Mouse (Mus musculus): Measurements from ENCODE around the gene Foxj1. TPM values are rescaled to one million over a fixed set of nuclear protein-coding genes. Genes with fewer than 3 reads are reported as not detected.

The Foxj1 gene
- total and polyA plus RNA-seq, 3 experiments = 0.26 to 3.0 (median 2.6) TPM

GRCm38 (mm10) chr11:116297017-116297416, 38.2 kb downstream of the Foxj1 start:
- H3K4me3 ChIP-seq (replicated peaks in 1 of 3; ENCODE audit: low read depth in 2 of 3, low read length in 2 of 3, poor library complexity in 1 of 3) = no peak overlapping the region
- H3K9me3 ChIP-seq (replicated peaks; ENCODE audit: low read length) = no peaks in the 10 kb centered on the region
- in situ Hi-C loops (cut with MboI; ENCODE audit: low pct_ligation_motif_present, low pct_unique_long_range_greater_than_20kb, low sequenced_read_pairs) = no loop called here

GRCm38 (mm10) chr11:116296191-116296734, 38.9 kb downstream of the Foxj1 start:
- in situ Hi-C loops (cut with MboI; ENCODE audit: low pct_ligation_motif_present, low pct_unique_long_range_greater_than_20kb, low sequenced_read_pairs) = no loop called here
- no peak overlapping the region for H3K4me2 ChIP-seq (ENCODE audit: insufficient read depth, low read depth, poor library complexity, severe bottlenecking)
- no peak overlapping the region for H3K27ac ChIP-seq (ENCODE audit: insufficient read depth, low read depth)
- peaks cover 5 to 29% of the 10 kb centered on the region in 2 experiments; a peak in 3 of 4 replicates for H3K4me1 ChIP-seq (ENCODE audit: control insufficient read depth in 1 of 2, insufficient read depth in 2 of 2)
- H3K9ac ChIP-seq (ENCODE audit: insufficient read depth, low read depth) = no peak overlapping the region
- dilution Hi-C loops (cut with MboI; ENCODE audit: extremely low pct_ligation_motif_present, extremely low pct_unique_long_range_greater_than_20kb, low sequenced_read_pairs) = no loop called here
- H3K9me3 ChIP-seq (replicated peaks; ENCODE audit: low read length) = no peaks in the 10 kb centered on the region
- TF ChIP-seq JUN (IDR thresholded peaks at IDR 0.05; ENCODE audit: insufficient read depth, low read depth, low read length) (no peak), ZC3H11A (IDR thresholded peaks at IDR 0.05; ENCODE audit: low read depth, low read length) (no peak), USF2 (conservative IDR thresholded peaks at IDR 0.05; ENCODE audit: low read depth, low read length) (no peak), MAX (IDR thresholded peaks at IDR 0.05; ENCODE audit: low read length) (no peak)
- H3K36me3 ChIP-seq (replicated peaks in 1 of 2; ENCODE audit: control insufficient read depth in 1 of 2, insufficient read depth in 1 of 2, low read length in 1 of 2) = peaks cover 76 to 95% of the 10 kb centered on the region in 2 experiments
- H3K27me3 ChIP-seq (replicated peaks) = no peaks in the 10 kb centered on the region
- no peaks in the 10 kb centered on the region for H3K79me2 ChIP-seq (replicated peaks; ENCODE audit: control insufficient read depth, extremely low read depth, insufficient read depth, poor library complexity, severe bottlenecking)
- DNase-seq (ENCODE audit: extremely low read depth) = no peak
- H3K4me3 ChIP-seq (replicated peaks in 1 of 3; ENCODE audit: low read depth in 2 of 3, low read length in 2 of 3, poor library complexity in 1 of 3) = no peak overlapping the region

More at GRCm38 (mm10) chr11:116297017-116297416, 38.2 kb downstream of the Foxj1 start:
- H3K79me2 ChIP-seq (replicated peaks; ENCODE audit: control insufficient read depth, extremely low read depth, insufficient read depth, poor library complexity, severe bottlenecking) = no peaks in the 10 kb centered on the region
- no peaks in the 10 kb centered on the region for H3K27me3 ChIP-seq (replicated peaks)
- peaks cover 78 to 97% of the 10 kb centered on the region in 2 experiments for H3K36me3 ChIP-seq (replicated peaks in 1 of 2; ENCODE audit: control insufficient read depth in 1 of 2, insufficient read depth in 1 of 2, low read length in 1 of 2)
- DNase-seq (ENCODE audit: extremely low read depth) = no peak
- no peak overlapping the region for H3K9ac ChIP-seq (ENCODE audit: insufficient read depth, low read depth)
- no peak overlapping the region for H3K4me2 ChIP-seq (ENCODE audit: insufficient read depth, low read depth, poor library complexity, severe bottlenecking)
- dilution Hi-C loops (cut with MboI; ENCODE audit: extremely low pct_ligation_motif_present, extremely low pct_unique_long_range_greater_than_20kb, low sequenced_read_pairs) = no loop called here
- TF ChIP-seq ETS1 (conservative IDR thresholded peaks at IDR 0.05; ENCODE audit: low read depth, low read length) = no peak
- no peak for TF ChIP-seq NRF1 (IDR thresholded peaks at IDR 0.05; ENCODE audit: low read depth, low read length)
- no peak overlapping the region for H3K27ac ChIP-seq (ENCODE audit: insufficient read depth, low read depth)
- H3K4me1 ChIP-seq (ENCODE audit: control insufficient read depth in 1 of 2, insufficient read depth in 2 of 2) = peaks cover 5 to 22% of the 10 kb centered on the region in 2 experiments; a peak in 3 of 4 replicates

- no peak overlapping the region for H3K4me2 ChIP-seq (ENCODE audit: insufficient read depth, low read depth, poor library complexity, severe bottlenecking)
- no peaks in the 10 kb centered on the region for H3K27me3 ChIP-seq (replicated peaks)
- in situ Hi-C loops (cut with MboI; ENCODE audit: low pct_ligation_motif_present, low pct_unique_long_range_greater_than_20kb, low sequenced_read_pairs) (no loop called here), dilution Hi-C loops (cut with MboI; ENCODE audit: extremely low pct_ligation_motif_present, extremely low pct_unique_long_range_greater_than_20kb, low sequenced_read_pairs) (no loop called here)
- peak; percentile 84 for DNase-seq (ENCODE audit: extremely low read depth)
- peaks cover 5 to 48% of the 10 kb centered on the region in 2 experiments; a peak in 3 of 4 replicates for H3K4me1 ChIP-seq (ENCODE audit: control insufficient read depth in 1 of 2, insufficient read depth in 2 of 2)
- H3K4me3 ChIP-seq (replicated peaks in 1 of 3; ENCODE audit: low read depth in 2 of 3, low read length in 2 of 3, poor library complexity in 1 of 3) = no peak overlapping the region
- H3K36me3 ChIP-seq (replicated peaks in 1 of 2; ENCODE audit: control insufficient read depth in 1 of 2, insufficient read depth in 1 of 2, low read length in 1 of 2) = peaks cover 71 to 95% of the 10 kb centered on the region in 2 experiments
- no peaks in the 10 kb centered on the region for H3K79me2 ChIP-seq (replicated peaks; ENCODE audit: control insufficient read depth, extremely low read depth, insufficient read depth, poor library complexity, severe bottlenecking)
- H3K9me3 ChIP-seq (replicated peaks; ENCODE audit: low read length) = no peaks in the 10 kb centered on the region
- no peak overlapping the region for H3K9ac ChIP-seq (ENCODE audit: insufficient read depth, low read depth)
- no peak overlapping the region for H3K27ac ChIP-seq (ENCODE audit: insufficient read depth, low read depth)
- no peak for TF ChIP-seq RCOR1 (conservative IDR thresholded peaks at IDR 0.05; ENCODE audit: low read depth, low read length)
- peak; percentile 47; the same call in 1 of the 2 replicates for TF ChIP-seq IRF4 (IDR thresholded peaks at IDR 0.05; ENCODE audit: low read depth, low read length)
- no peak for TF ChIP-seq MAZ (IDR thresholded peaks at IDR 0.05; ENCODE audit: low read depth, low read length)
- no peak for TF ChIP-seq EP300 (IDR thresholded peaks at IDR 0.05; ENCODE audit: low read length)
- TF ChIP-seq POLR2A (IDR thresholded peaks at IDR 0.05; ENCODE audit: low read depth, low read length) = no peak
- TF ChIP-seq USF2 (conservative IDR thresholded peaks at IDR 0.05; ENCODE audit: low read depth, low read length) = no peak
- TF ChIP-seq ELF1 (IDR thresholded peaks at IDR 0.05; ENCODE audit: low read depth, low read length) = 0 out of 2 replicates have a peak, but pooled peaks have one; percentile 51
- TF ChIP-seq CTCF (conservative IDR thresholded peaks at IDR 0.05 in 1 of 2, IDR thresholded peaks at IDR 0.05 in 1 of 2; ENCODE audit: low read depth in 2 of 2, low read length in 2 of 2) = peak; percentile 85 to 96
- no peak for TF ChIP-seq UBTF (IDR thresholded peaks at IDR 0.05; ENCODE audit: low read depth, low read length)
- peak; percentile 91 for TF ChIP-seq RAD21 (IDR thresholded peaks at IDR 0.05; ENCODE audit: low read depth, low read length)
- TF ChIP-seq NRF1 (IDR thresholded peaks at IDR 0.05; ENCODE audit: low read depth, low read length) = no peak
- no peak for TF ChIP-seq MAX (IDR thresholded peaks at IDR 0.05; ENCODE audit: low read length)
- peak; percentile 65 for TF ChIP-seq ZC3H11A (IDR thresholded peaks at IDR 0.05; ENCODE audit: low read depth, low read length)
- no peak for TF ChIP-seq TCF12 (IDR thresholded peaks at IDR 0.05; ENCODE audit: low read depth, low read length)
- TF ChIP-seq ETS1 (conservative IDR thresholded peaks at IDR 0.05; ENCODE audit: low read depth, low read length) = no peak
- TF ChIP-seq CHD1 (IDR thresholded peaks at IDR 0.05; ENCODE audit: low read depth, low read length) = no peak
- no peak for TF ChIP-seq GABPA (IDR thresholded peaks at IDR 0.05; ENCODE audit: insufficient replicate concordance, low read depth, low read length)
- no peak for TF ChIP-seq JUN (IDR thresholded peaks at IDR 0.05; ENCODE audit: insufficient read depth, low read depth, low read length)
- no peak for TF ChIP-seq PAX5 (IDR thresholded peaks at IDR 0.05; ENCODE audit: low read length)
- TF ChIP-seq NELFE (IDR thresholded peaks at IDR 0.05; ENCODE audit: low read depth, low read length) = peak; percentile 51; the same call in 1 of the 2 replicates
- 0 out of 2 replicates have a peak, but pooled peaks have one; percentile 22 for TF ChIP-seq SIN3A (IDR thresholded peaks at IDR 0.05; ENCODE audit: low read length)
- TF ChIP-seq CHD2 (IDR thresholded peaks at IDR 0.05; ENCODE audit: low read length) = no peak
- no peak for TF ChIP-seq KAT2A (IDR thresholded peaks at IDR 0.05; ENCODE audit: insufficient replicate concordance, low read length)
- TF ChIP-seq MEF2A (IDR thresholded peaks at IDR 0.05; ENCODE audit: borderline replicate concordance, low read depth, low read length) = no peak
Measured at GRCm38 (mm10) chr11:116294319-116294718, 40.9 kb downstream of the Foxj1 start.

Measured in CH12.LX (cell line).